Mouse (Mus musculus): ENCODE measurements around the gene Mbd5.

Mbd5 gene

DNA sequence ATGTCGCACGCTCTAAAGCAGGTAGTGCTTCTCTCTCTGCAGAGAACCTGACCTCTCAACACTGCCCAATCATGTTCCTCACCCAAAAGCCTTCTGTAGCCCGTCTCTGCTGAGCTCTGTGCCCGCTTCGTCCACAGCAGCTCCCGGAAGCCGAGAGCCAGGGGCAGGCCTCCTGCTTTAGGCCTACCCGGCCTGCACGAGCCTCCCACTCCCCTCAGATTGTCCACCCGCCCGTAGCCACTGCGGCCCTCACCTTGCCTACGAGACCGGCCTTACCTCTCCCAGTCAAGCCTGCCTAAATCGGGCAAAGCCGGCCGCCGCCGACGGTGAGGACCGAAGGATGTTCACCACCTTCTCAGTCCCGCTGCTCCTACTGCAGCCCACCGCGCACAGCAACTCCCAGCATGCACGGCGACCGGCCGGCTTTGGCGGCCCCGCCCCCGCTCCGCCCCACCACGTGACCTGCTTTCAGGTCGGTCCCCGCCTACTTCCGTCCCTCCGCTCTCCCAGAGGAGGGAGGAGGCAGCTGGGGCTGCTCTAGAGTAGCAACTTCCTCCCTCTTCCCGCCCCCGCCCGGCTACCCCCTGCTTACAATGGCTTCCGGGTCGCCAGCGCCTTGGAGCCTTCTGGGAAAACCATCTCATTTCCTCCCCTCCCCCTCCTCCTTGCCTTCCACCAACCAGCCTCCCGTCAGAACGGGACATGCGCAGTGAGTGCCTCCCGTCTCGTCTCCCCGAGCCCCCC lies at the start of gene Mbd5:
Gene Mbd5 (plus strand): TSS at position 668 of the 744 bp plus-strand sequence.
- DNase-seq (ENCODE audit: extremely low read depth, low read depth) = peak; percentile 95

GRCm38 (mm10) chr2:48908866-48909265 lies 40.4 kb upstream of the Mbd5 start:
- DNase-seq (ENCODE audit: extremely low read depth, low read depth) = no peak

DNA sequence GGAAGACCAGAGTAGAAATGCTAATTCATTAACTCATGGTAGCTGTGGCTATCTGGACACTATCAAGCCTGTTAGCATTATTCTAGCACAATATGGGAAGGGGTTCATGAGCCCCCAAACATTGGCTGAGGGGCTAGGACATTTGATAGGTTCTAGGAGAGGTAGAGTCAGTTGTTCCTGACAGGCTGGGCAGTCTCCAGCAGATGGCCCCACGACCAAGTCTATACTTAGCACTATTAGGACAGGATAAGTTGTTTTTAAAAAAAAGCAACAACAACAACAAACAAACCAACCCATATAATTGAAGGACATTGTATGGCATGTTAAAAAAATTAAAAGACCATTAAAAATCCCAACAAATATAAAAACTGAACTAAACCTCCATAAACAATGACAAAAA lies 35.1 kb upstream of the Mbd5 start:
- DNase-seq (ENCODE audit: extremely low read depth, low read depth) = no peak

GRCm38 (mm10) chr2:48915832-48916231 lies 33.5 kb upstream of the Mbd5 start:
- DNase-seq (ENCODE audit: extremely low read depth, low read depth) = no peak

DNA sequence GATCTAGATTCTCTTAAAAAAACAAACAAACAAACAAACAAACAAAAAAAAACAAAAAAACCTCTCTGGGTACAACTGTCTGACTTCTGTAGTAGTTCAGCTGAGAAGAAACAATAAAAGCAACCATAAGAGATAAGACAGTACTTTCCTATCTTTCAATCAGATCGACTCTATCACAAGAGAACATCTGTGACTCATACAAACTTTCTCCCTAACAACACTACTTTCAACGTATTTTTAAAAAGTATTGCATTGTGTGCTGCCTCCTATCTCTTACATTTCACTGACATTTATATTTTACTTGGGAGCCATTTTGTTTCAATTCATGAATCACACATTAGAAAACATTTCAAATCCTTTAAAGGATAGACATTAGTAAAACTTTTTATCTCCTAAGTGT lies 14.2 kb upstream of the Mbd5 start:
- DNase-seq (ENCODE audit: extremely low read depth, low read depth) = no peak

GRCm38 (mm10) chr2:48947761-48948160 lies 1.5 kb upstream of the Mbd5 start:
- DNase-seq (ENCODE audit: extremely low read depth, low read depth) = no peak

- peak; percentile 35 for DNase-seq (ENCODE audit: extremely low read depth, low read depth)
Observed at GRCm38 (mm10) chr2:48949743-48950251, 489 bp downstream of the Mbd5 start.

DNA sequence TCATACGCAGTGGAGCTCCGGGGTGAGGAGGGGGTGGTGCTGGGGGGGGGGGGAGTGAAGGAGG lies 776 bp downstream of the Mbd5 start, which contains the start of gene Orc4:
Gene Orc4 (minus strand): TSS at position 26 of the 64 bp plus-strand sequence.
- DNase-seq (ENCODE audit: extremely low read depth, low read depth) = no peak

- DNase-seq (ENCODE audit: extremely low read depth, low read depth) = peak; percentile 35
Observed at GRCm38 (mm10) chr2:48950316-48950880, 1.1 kb downstream of the Mbd5 start.

GRCm38 (mm10) chr2:48956591-48956990 lies 7.3 kb downstream of the Mbd5 start:
- DNase-seq (ENCODE audit: extremely low read depth, low read depth) = no peak

DNA sequence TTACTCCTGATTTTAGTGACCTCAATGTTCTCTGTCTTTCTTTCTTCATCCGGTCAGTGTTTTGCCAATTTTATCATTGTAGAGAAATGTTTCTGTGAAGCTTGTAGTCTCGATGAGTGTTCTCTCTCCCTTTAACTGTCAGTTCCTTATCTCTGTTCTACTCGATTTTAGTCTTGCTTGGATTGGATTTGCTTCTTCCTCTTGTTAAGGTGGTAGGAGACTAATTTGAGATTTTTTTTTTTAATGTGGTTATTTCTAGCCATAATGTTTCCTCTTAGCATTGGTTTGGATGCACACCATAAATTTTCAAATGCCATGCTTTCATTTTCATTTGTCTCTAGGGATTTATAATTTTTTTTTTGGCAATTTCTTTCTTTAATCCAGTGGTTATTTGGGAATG lies 29.6 kb downstream of the Mbd5 start:
- no peak for DNase-seq (ENCODE audit: extremely low read depth, low read depth)

DNA sequence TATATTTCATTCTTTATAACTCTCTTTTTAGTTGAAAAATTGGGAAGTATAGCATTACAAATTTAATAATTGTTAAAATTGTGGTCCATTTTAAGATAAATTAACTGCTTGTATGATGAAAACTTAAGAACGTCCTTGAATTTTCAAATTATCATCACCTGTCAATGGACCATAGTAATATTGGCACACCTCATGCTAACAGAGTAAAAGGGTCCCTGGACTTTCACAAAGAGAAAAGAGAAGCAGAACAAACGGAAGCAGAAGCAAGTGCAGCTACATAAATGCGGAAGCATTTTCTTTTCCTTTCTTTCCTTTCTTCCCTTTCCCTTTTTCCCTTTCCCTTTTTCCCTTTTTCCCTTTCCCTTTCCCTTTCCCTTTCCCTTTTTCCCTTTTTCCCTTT lies 41.0 kb downstream of the Mbd5 start:
- no peak for DNase-seq (ENCODE audit: extremely low read depth, low read depth)

DNA sequence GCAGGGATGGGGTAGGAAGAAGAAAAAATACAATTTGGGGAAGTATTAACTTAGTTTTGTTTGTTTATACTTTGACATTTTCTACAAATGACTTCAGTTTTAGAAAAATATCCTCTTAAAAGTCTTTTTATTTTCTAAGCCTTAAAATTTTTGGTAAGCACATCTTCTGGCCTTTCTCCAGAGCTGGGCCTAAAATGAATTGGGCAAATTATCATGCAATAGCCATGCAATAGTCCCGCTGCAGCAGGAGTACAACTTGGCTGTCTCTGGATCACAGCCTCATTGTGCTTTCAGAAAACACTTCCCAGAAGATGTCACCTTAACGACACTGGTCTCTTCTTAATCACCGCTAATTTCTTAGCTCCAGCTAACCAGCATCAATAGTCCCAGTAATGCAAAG lies 91.2 kb downstream of the Mbd5 start:
- no peak for DNase-seq (ENCODE audit: extremely low read depth, low read depth)

DNA sequence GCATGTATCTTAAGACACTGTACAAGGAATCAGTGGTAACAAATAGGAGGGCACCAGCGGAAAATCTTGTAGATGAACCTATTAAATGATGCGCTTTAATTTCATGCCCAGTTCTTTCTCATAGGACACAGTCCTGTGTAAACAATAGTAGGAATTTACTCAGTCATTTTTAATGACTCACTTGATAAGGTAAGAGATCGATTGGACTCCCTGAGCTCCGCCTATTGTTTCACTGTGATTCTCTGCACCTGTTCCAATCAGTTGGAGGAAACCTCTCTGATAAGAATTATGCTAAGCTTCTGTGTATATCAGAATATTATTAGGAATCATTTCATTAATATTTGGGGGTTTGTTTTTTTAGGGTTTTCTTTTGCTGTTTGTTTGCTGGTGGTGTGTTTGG lies 100.7 kb downstream of the Mbd5 start:
- no peak for DNase-seq (ENCODE audit: extremely low read depth, low read depth)

GRCm38 (mm10) chr2:49067886-49068285 lies 118.6 kb downstream of the Mbd5 start:
- DNase-seq (ENCODE audit: extremely low read depth, low read depth) = peak; percentile 45

GRCm38 (mm10) chr2:49084966-49085365 lies 135.7 kb downstream of the Mbd5 start:
- no peak for DNase-seq (ENCODE audit: extremely low read depth, low read depth)

DNA sequence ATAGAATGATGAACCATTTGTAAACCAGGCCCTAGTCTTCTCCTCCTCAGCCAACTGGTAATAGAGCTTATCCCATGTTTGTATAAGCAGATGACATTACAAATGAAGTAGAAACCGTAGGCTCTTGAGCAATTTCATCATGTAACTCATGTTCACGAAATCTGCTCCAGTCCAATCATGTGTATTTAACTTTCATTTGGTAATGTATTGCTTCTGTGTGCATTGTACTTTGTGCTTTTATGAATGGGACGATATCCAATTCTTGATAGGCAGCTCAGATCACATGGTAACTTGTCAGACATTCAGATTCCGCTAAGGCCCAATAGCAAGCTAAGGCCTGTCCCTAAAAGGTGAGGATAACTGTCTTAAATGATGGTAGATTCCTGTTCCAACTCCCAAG lies 141.5 kb downstream of the Mbd5 start:
- DNase-seq (ENCODE audit: extremely low read depth, low read depth) = no peak

GRCm38 (mm10) chr2:49096765-49097164 lies 147.5 kb downstream of the Mbd5 start:
- DNase-seq (ENCODE audit: extremely low read depth, low read depth) = no peak

- DNase-seq (ENCODE audit: extremely low read depth, low read depth) = no peak
Observed at GRCm38 (mm10) chr2:49108906-49109305, 159.6 kb downstream of the Mbd5 start.

- DNase-seq (ENCODE audit: extremely low read depth, low read depth) = no peak
Observed at GRCm38 (mm10) chr2:49119875-49120274, 170.6 kb downstream of the Mbd5 start.

DNA sequence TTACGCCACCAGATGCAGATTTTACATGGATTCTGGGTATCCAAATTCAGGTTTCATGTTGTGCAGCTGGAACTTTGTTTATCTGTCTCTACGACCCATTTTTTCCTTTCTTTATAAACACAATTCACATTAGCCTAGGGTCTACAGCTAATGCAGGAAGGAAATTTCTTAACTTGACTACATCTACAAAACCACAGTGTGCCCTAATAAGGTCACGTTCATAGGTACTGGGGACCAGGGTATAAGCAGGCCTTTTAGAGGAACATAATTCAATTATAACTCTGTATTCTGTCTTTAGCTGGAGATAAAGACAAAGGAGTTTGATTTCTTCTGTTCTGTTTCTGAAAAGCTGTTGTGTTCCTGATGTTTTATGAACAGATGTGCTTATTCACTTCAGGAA lies 172.3 kb downstream of the Mbd5 start:
- DNase-seq (ENCODE audit: extremely low read depth, low read depth) = no peak

DNA sequence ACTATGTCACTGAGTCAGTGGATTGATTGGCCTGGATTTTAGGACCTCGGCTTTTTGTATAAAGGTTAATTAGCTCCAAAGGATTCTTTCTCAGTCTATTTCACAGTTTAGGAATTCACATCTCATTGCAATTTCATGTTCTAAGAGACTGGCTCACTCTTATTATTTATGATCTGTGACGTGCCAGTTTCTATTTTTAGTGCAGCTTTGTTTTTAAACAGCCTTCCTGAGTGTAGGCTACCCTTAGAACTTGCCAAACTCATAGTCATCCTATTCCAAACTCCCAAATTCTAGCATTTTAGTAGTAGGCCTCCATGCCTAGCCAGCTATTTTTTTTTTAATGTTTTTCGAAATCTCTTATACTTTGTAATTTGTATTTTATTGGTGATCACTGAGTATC lies 192.9 kb downstream of the Mbd5 start:
- no peak for DNase-seq (ENCODE audit: extremely low read depth, low read depth)

DNA sequence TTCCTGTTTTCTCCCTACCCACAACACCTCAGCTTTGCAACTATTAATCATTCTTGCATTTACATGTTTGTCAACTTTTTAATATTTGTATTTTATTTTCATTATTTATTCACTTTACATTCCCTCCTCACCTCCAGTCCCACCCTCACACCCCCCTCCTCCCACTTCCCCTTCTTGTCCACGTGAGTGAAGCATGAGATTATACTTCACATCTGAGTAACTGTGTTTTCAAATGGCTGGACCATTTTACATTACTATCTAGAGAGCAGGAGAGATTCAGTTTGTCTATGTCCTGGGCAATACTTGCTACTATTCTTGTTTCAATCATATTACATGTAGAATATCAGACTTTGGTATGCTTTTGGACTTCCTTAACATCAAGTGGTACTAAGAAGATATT lies 204.3 kb downstream of the Mbd5 start:
- DNase-seq (ENCODE audit: extremely low read depth, low read depth) = no peak

Measured in MEL-GATA-1-ER (cell line).